Mouse (Mus musculus) heart, embryonic 14.5 days (tissue): ENCODE data around the gene Ceacam1. TPM values are rescaled to one million over a fixed set of nuclear protein-coding genes. Genes with fewer than 3 reads are reported as not detected.
"Not testable (repeated sequence)": the region's sequence is repeated elsewhere in the genome, so short reads cannot be mapped to it uniquely, and the experiment has no call there.

ENCODE experiments used
- ATAC-seq: fragments of 200-750 bp; cut with Nextera tagmentation; 2 replicates; pipeline ENCODE4 v1.8.0; 2017; ENCODE audit warnings: low read depth, moderate TSS enrichment; ENCODE audit not compliant: insufficient number of reproducible peaks, insufficient read depth, low FRiP score
- H3K27ac ChIP-seq, 2 experiments: fragments of 200-500 bp in 1 of 2; fragments of 300-500 bp in 1 of 2; sonication (generic) in 1 of 2; replicated peaks in 1 of 2; 2 replicates each; pipeline ENCODE4 v1.5.1; 2012 to 2014; ENCODE audit warnings: low read depth in 2 of 2, low read length in 2 of 2, control low read depth in 1 of 2, mild to moderate bottlenecking in 1 of 2, mixed read lengths in 1 of 2; ENCODE audit not compliant: control insufficient read depth in 1 of 2, insufficient read depth in 1 of 2
- H3K27me3 ChIP-seq: fragments of 300-500 bp; sonication (generic); 2 replicates; pipeline ENCODE4 v1.6.1; 2014; ENCODE audit warnings: mild to moderate bottlenecking, low read length, control low read depth; ENCODE audit not compliant: control insufficient read depth, insufficient read depth
- H3K36me3 ChIP-seq: fragments of 300-500 bp; sonication (generic); 2 replicates; pipeline ENCODE4 v1.6.1; 2014; ENCODE audit warnings: mild to moderate bottlenecking, control low read depth, low read length, mixed read lengths; ENCODE audit not compliant: control insufficient read depth, insufficient read depth
- H3K4me1 ChIP-seq, 2 experiments: fragments of 200-500 bp in 1 of 2; fragments of 300-500 bp in 1 of 2; sonication (generic) in 1 of 2; 2 replicates each; pipeline ENCODE4 v1.6.1; 2012 to 2014; ENCODE audit warnings: low read length in 2 of 2, control low read depth in 1 of 2, mixed read lengths in 1 of 2; ENCODE audit not compliant: control insufficient read depth in 2 of 2, insufficient read depth in 2 of 2
- H3K4me2 ChIP-seq: fragments of 300-500 bp; sonication (generic); 2 replicates; pipeline ENCODE4 v1.6.1; 2014; ENCODE audit warnings: mild to moderate bottlenecking, low read length
- H3K4me3 ChIP-seq, 2 experiments: fragments of 200-500 bp in 1 of 2; fragments of 300-500 bp in 1 of 2; sonication (generic) in 1 of 2; 2 replicates each; pipeline ENCODE4 v1.5.1; 2012 to 2014; ENCODE audit warnings: low read length in 2 of 2, mild to moderate bottlenecking in 2 of 2, control low read depth in 1 of 2, low read depth in 1 of 2, moderate library complexity in 1 of 2; ENCODE audit not compliant: control insufficient read depth in 1 of 2, insufficient read depth in 1 of 2
- H3K9ac ChIP-seq: fragments of 300-500 bp; sonication (generic); 2 replicates; pipeline ENCODE4 v1.6.1; 2014; ENCODE audit warnings: mild to moderate bottlenecking, low read length
- H3K9me3 ChIP-seq: fragments of 300-500 bp; sonication (generic); 2 replicates; pipeline ENCODE4 v1.6.1; 2016; ENCODE audit warnings: low read length, control low read depth; ENCODE audit not compliant: control insufficient read depth
- WGBS: fragments of 180-500 bp; shearing (Covaris S2); extraction: QIAGEN DNeasy Blood & Tissue Kit; methylation state at CpG from one replicate; pipeline ENCODE4 v1.1.7; 2014; 5-methylcytosine and 5-hydroxymethylcytosine counted together
- polyA plus RNA-seq: library from polyadenylated mRNA; unstranded; fragments of >200 nt; fragmentation: Nextera tagmentation; extraction: Ambion mirVana; gene quantifications from 2 replicates; pipeline ENCODE4 v1.2.1, GENCODE M21; 2014

The Ceacam1 gene
- polyA plus RNA-seq, 1 experiment from 2014 or later, result 4.5 TPM

GRCm38 (mm10) chr7:25429886-25430784, 47.3 kb downstream of the Ceacam1 start:
- Histone ChIP-seq H3K9me3 (no peaks in the 10 kb centered on the region), H3K27me3 (no peaks in the 10 kb centered on the region), H3K36me3 (no peaks in the 10 kb centered on the region), H3K27ac (no peak overlapping the region), H3K4me3 (no peak overlapping the region), H3K4me2 (no peak overlapping the region), H3K9ac (no peak overlapping the region), H3K4me1 (no peaks in the 10 kb centered on the region)
- no peak for ATAC-seq
- WGBS, result 74% methylated on average over 4 of the region's 4 CpGs

- Histone ChIP-seq H3K9me3 (no peaks in the 10 kb centered on the region), H3K4me2 (no peak overlapping the region), H3K9ac (no peak overlapping the region), H3K4me1 (no peaks in the 10 kb centered on the region), H3K27ac (no peak overlapping the region), H3K27me3 (peaks cover 3% of the 10 kb centered on the region; the same call in 1 of the 2 replicates), H3K4me3 (no peak overlapping the region), H3K36me3 (no peaks in the 10 kb centered on the region)
- ATAC-seq, result no peak
- 72% methylated on average over 3 of the region's 3 CpGs for WGBS
Observed at GRCm38 (mm10) chr7:25428321-25428720, 49.1 kb downstream of the Ceacam1 start.

GRCm38 (mm10) chr7:25427144-25427543, 50.3 kb downstream of the Ceacam1 start:
- Histone ChIP-seq H3K36me3 (no peaks in the 10 kb centered on the region), H3K4me3 (no peak overlapping the region), H3K4me1 (no peaks in the 10 kb centered on the region), H3K27ac (no peak overlapping the region), H3K9ac (no peak overlapping the region), H3K27me3 (peaks cover 14% of the 10 kb centered on the region), H3K4me2 (no peak overlapping the region), H3K9me3 (no peaks in the 10 kb centered on the region)
- 72% methylated on average over 5 of the region's 5 CpGs for WGBS
- ATAC-seq, result no peak

- 83% methylated on average over 4 of the region's 4 CpGs for WGBS
- not testable (repeated sequence) for H3K4me2 ChIP-seq, ATAC-seq, H3K36me3 ChIP-seq, H3K4me1 ChIP-seq, H3K4me3 ChIP-seq, H3K9ac ChIP-seq, H3K27ac ChIP-seq, H3K9me3 ChIP-seq
- H3K27me3 ChIP-seq, result peaks cover 20% of the 10 kb centered on the region
Observed at GRCm38 (mm10) chr7:25426380-25426779, 51.0 kb downstream of the Ceacam1 start.

GRCm38 (mm10) chr7:25424429-25424828, 53.0 kb downstream of the Ceacam1 start:
- Histone ChIP-seq H3K4me2 (no peak overlapping the region), H3K27me3 (peaks cover 20% of the 10 kb centered on the region), H3K4me3 (no peak overlapping the region), H3K9ac (no peak overlapping the region), H3K27ac (no peak overlapping the region), H3K36me3 (no peaks in the 10 kb centered on the region), H3K9me3 (no peaks in the 10 kb centered on the region), H3K4me1 (no peaks in the 10 kb centered on the region)
- 31% methylated on average over 4 of the region's 4 CpGs for WGBS
- no peak for ATAC-seq

- Histone ChIP-seq H3K27me3 (peaks cover 20% of the 10 kb centered on the region), H3K27ac (no peak overlapping the region), H3K4me1 (no peaks in the 10 kb centered on the region), H3K9ac (no peak overlapping the region), H3K4me2 (no peak overlapping the region), H3K4me3 (no peak overlapping the region), H3K36me3 (no peaks in the 10 kb centered on the region), H3K9me3 (no peaks in the 10 kb centered on the region)
- ATAC-seq, result no peak
- 60% methylated on average over 16 of the region's 16 CpGs for WGBS
Observed at GRCm38 (mm10) chr7:25422286-25422841, 55.0 kb downstream of the Ceacam1 start.

- WGBS, result 81% methylated on average over 4 of the region's 4 CpGs
- Histone ChIP-seq H3K36me3 (no peaks in the 10 kb centered on the region), H3K27ac (no peak overlapping the region), H3K4me3 (no peak overlapping the region), H3K4me1 (no peaks in the 10 kb centered on the region), H3K4me2 (no peak overlapping the region), H3K9ac (no peak overlapping the region), H3K27me3 (peaks cover 20% of the 10 kb centered on the region), H3K9me3 (no peaks in the 10 kb centered on the region)
- ATAC-seq, result no peak
Observed at GRCm38 (mm10) chr7:25419943-25420342, 57.5 kb downstream of the Ceacam1 start.
